Mouse (Mus musculus) embryonic facial prominence, embryonic 13.5 days (tissue): Measurements from ENCODE around the gene Mapkapk3. TPM values are rescaled to one million over a fixed set of nuclear protein-coding genes. Genes with fewer than 3 reads are reported as not detected.
A peak's percentile ranks its signal among the peaks of the same experiment; 100 is the strongest.

ENCODE experiments used
- ATAC-seq: fragments of 200-750 bp; cut with Nextera tagmentation; 2 replicates; pipeline ENCODE4 v1.8.0; 2017; ENCODE audit warnings: low read depth; ENCODE audit not compliant: insufficient number of reproducible peaks, insufficient read depth, low FRiP score, low TSS enrichment
- H3K27ac ChIP-seq: fragments of 300-500 bp; sonication (generic); 2 replicates; pipeline ENCODE4 v1.5.1; 2015; ENCODE audit warnings: moderate library complexity, mild to moderate bottlenecking, inconsistent platforms
- H3K27me3 ChIP-seq: fragments of 300-500 bp; sonication (generic); 2 replicates; pipeline ENCODE4 v1.6.1; 2015; ENCODE audit warnings: mild to moderate bottlenecking, inconsistent platforms
- H3K36me3 ChIP-seq: fragments of 300-500 bp; sonication (generic); 2 replicates; pipeline ENCODE4 v1.6.1; 2015; ENCODE audit warnings: mild to moderate bottlenecking, inconsistent platforms
- H3K4me1 ChIP-seq: fragments of 300-500 bp; sonication (generic); 2 replicates; pipeline ENCODE4 v1.6.1; 2015; ENCODE audit warnings: inconsistent platforms
- H3K4me2 ChIP-seq: fragments of 300-500 bp; sonication (generic); 2 replicates; pipeline ENCODE4 v1.6.1; 2015; ENCODE audit warnings: moderate library complexity, mild to moderate bottlenecking, inconsistent platforms
- H3K4me3 ChIP-seq: fragments of 300-500 bp; sonication (generic); 2 replicates; pipeline ENCODE4 v1.5.1; 2015; ENCODE audit warnings: mild to moderate bottlenecking, inconsistent platforms
- H3K9ac ChIP-seq: fragments of 300-500 bp; sonication (generic); 2 replicates; pipeline ENCODE4 v1.6.1; 2015; ENCODE audit warnings: mild to moderate bottlenecking, inconsistent platforms
- H3K9me3 ChIP-seq: fragments of 300-500 bp; sonication (generic); 2 replicates; pipeline ENCODE4 v1.6.1; 2016; ENCODE audit warnings: inconsistent platforms
- WGBS: fragments of 180-500 bp; shearing (Covaris S2); methylation state at CpG from one replicate; pipeline ENCODE4 v1.1.7; 2015; ENCODE audit warnings: mixed read lengths; 5-methylcytosine and 5-hydroxymethylcytosine counted together
- polyA plus RNA-seq: library from polyadenylated mRNA; unstranded; fragments of >200 nt; fragmentation: Nextera tagmentation; extraction: Ambion mirVana; gene quantifications from 2 replicates; pipeline ENCODE4 v1.2.1, GENCODE M21; 2015

The Mapkapk3 gene
- 7.6 and 10.7 TPM in 2 replicates for polyA plus RNA-seq

DNA sequence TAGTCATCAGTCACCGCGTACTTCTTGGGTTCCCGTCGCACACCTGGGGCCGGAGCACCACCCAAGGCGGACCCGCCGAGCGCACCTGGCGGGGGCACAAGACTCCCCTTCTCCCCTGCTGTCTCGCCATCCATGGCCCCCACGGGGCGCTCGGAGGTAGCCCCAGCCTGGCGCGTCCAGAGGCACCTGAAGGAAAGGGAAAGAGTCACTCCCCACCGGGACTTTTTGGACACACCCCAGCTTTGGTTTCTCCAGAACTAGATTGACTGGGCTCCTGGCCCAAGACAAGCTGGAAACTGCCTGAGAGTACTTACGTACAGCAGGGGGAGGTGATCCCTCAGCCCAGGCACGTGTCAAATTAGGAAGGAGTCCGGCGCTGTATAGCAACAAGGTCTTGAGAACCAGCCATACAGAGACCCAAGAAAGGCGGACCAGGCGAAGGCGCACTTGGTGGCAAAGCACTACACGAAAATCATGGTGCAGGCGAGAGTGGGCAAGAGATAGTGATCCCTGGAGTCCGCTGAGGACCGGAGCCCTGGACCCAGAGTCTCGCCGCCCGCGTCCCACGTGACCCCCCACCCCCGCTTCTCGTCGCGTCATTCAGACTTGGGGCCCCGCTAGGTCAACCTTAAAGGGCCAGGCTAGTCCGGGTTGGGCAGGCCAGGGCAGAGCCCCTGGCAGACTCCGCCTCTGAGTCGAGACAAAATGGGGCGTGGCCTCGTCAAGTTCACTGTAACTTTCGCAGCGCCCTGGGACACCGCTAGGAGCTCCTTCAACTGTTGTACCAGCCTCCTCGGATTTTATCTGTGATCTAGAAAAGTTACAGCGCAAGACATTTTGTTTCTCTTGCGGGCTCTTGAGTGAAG, at the start of gene Mapkapk3:
Gene Mapkapk3 (minus strand): TSS at position 667 of the 866 bp plus-strand sequence.
- Histone ChIP-seq H3K4me2 (peak within 1 kb of the TSS; percentile 93), H3K4me3 (peak within 1 kb of the TSS; percentile 55), H3K36me3 (no peaks in the 10 kb centered on the region), H3K27me3 (peaks cover 10% of the 10 kb centered on the region), H3K9ac (peak within 1 kb of the TSS; percentile 69), H3K27ac (peak within 1 kb of the TSS; percentile 23; the same call in 1 of the 2 replicates), H3K4me1 (peaks cover 14% of the 10 kb centered on the region), H3K9me3 (no peaks in the 10 kb centered on the region)
- 2% methylated on average over 48 of the region's 49 CpGs for WGBS
- ATAC-seq = peak; percentile 67

DNA sequence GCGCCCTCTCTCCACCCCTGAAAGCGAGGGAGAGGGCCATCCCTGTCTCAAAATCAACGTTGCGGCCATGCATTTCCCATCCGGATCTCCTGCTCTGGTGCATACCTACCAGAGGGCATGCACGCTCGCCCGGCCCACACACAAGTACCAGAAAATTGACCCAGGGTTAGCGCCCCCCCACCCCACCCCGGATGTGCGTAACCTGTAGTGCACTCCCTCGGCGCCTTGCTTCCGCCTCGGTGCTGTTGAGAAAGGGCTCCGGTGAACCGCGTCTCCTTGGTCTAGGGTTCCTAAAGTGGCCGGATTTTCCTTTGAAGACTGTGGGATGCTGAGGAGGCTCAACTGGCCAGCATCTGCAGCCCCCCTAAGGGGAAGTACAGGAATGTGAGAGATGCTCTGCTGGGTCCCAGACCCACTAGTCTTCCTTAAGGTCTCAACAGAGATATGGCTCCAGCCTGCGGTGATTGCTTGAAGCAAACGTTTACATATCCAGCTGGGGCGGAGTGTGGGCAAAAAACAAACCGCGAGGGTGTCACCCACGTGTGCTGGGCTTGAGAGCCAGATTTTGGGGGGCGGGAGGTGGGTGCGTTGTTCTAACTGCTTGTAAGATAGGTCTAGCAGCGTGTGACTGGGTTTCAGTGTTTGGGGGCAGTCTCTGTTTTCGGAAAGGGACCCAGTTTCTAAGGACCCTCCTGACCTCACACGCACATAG, 48.7 kb upstream of the Mapkapk3 start, which contains the start of gene Hemk1:
Gene Hemk1 (minus strand): TSS at position 179 of the 712 bp plus-strand sequence.
- Histone ChIP-seq H3K27me3 (peaks cover 10% of the 10 kb centered on the region; the same call in 1 of the 2 replicates), H3K4me3 (peak within 1 kb of the TSS; percentile 62), H3K4me1 (peaks cover 24% of the 10 kb centered on the region), H3K9ac (peak within 1 kb of the TSS; percentile 82), H3K36me3 (no peaks in the 10 kb centered on the region), H3K27ac (peak within 1 kb of the TSS; percentile 48; the same call in 1 of the 2 replicates), H3K9me3 (no peaks in the 10 kb centered on the region), H3K4me2 (peak within 1 kb of the TSS; percentile 80)
- WGBS = 4% methylated on average over 30 of the region's 30 CpGs
- peak; percentile 60; the same call in 1 of the 2 replicates for ATAC-seq

DNA sequence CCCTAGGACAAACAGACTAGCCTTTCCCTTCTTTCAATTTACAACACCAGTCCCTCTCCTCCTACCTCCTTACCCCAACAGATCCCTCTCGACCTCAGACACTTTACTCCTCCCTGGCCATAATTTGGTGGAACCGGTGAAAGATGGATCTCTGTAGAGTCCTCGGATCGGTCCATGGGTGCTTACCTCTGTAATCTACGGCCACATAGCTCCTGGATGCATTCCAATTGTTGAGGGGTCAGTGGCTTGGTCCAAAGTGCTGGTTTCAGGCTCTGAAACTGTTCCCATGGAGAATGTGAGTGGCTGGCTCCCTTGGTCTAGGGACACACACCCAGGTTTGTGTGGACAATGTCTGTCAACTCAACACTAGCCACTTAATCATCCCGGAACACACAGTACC, 46.7 kb upstream of the Mapkapk3 start:
- ATAC-seq = no peak
- Histone ChIP-seq H3K36me3 (peaks cover 16% of the 10 kb centered on the region), H3K27ac (no peak overlapping the region), H3K4me1 (peaks cover 23% of the 10 kb centered on the region), H3K4me2 (no peak overlapping the region), H3K9me3 (no peaks in the 10 kb centered on the region), H3K9ac (no peak overlapping the region), H3K4me3 (no peak overlapping the region), H3K27me3 (0 out of 2 replicates have a peak, but pooled peaks cover 5% of the 10 kb centered on the region)
- WGBS = 89% methylated on average over 6 of the region's 6 CpGs

DNA sequence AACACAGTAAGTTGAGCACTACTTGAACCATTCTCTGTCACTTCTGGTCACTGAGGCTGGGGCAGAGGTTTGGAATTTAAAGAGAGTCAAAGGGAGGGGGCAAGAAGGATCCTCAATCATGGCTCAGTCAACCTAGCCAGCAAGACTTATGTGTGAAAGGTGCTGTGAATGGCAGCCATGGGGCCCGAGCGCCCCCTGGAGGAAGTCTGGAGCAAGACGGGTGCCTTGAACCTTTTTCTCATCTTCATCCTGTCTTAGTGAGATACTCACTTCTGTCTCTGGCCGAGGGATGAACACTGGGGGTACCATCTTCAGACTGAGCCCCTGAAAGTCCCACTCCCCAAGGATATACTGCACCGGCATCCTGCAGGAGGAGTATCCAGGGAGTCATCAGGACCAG, 46.2 kb upstream of the Mapkapk3 start:
- H3K4me1 ChIP-seq = peaks cover 19% of the 10 kb centered on the region
- 12% methylated on average over 5 of the region's 5 CpGs for WGBS
- ATAC-seq = no peak
- no peak overlapping the region for H3K4me2 ChIP-seq
- H3K4me3 ChIP-seq = no peak overlapping the region
- H3K36me3 ChIP-seq = peaks cover 19% of the 10 kb centered on the region
- H3K27me3 ChIP-seq = 0 out of 2 replicates have a peak, but pooled peaks cover under 1% of the 10 kb centered on the region
- no peak overlapping the region for H3K9ac ChIP-seq
- H3K27ac ChIP-seq = no peak overlapping the region
- no peaks in the 10 kb centered on the region for H3K9me3 ChIP-seq

DNA sequence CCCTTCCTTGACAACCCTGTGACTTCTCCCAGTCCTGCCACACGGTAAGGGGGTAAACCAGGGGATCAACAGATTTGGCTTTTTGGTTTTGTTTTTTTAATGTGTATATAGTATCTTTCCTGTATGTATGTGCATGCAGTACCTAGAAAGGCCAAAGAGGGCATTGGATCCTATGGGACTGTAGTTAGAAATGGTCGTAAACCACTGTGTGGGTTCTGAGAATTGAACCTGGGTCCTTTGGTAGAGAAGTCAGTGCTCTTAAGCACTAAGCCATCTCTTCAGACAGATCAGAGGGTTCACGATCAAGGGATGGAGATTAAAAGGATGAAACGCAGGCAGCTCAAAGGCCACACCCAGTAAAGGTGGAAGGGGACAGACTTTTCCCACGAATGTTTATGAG, 45.4 kb upstream of the Mapkapk3 start:
- no peak overlapping the region for H3K4me2 ChIP-seq
- no peak overlapping the region for H3K27ac ChIP-seq
- no peak overlapping the region for H3K4me3 ChIP-seq
- H3K9ac ChIP-seq = no peak overlapping the region
- WGBS = 86% methylated on average over 5 of the region's 5 CpGs
- no peak for ATAC-seq
- no peaks in the 10 kb centered on the region for H3K9me3 ChIP-seq
- peaks cover 17% of the 10 kb centered on the region for H3K4me1 ChIP-seq
- peaks cover 19% of the 10 kb centered on the region for H3K36me3 ChIP-seq
- H3K27me3 ChIP-seq = no peaks in the 10 kb centered on the region

DNA sequence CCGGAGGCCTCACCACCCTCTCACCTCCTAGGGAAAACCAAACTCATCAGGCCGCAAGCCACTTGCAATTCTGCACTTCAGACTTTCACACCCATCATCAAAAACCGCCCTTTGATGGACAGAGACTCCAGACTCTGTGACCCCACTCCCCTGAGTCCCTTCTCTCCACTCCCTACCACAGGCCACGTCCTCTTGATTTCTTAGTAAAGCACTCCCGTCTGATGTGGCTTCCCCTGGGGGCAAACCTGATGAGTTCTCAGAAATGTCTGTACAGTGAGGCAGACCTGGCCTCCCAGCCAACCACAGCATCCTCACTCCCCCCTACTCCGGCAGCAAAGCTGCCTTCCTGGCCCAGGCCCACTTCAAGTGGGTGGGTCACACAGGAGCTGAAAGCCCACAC, 44.7 kb upstream of the Mapkapk3 start:
- H3K4me3 ChIP-seq = no peak overlapping the region
- H3K27me3 ChIP-seq = no peaks in the 10 kb centered on the region
- H3K9ac ChIP-seq = peak overlapping the region; percentile 27; the same call in 1 of the 2 replicates
- H3K36me3 ChIP-seq = peaks cover 19% of the 10 kb centered on the region
- H3K4me1 ChIP-seq = peaks cover 17% of the 10 kb centered on the region
- no peaks in the 10 kb centered on the region for H3K9me3 ChIP-seq
- ATAC-seq = no peak
- no peak overlapping the region for H3K27ac ChIP-seq
- no peak overlapping the region for H3K4me2 ChIP-seq
- 71% methylated on average over 6 of the region's 6 CpGs for WGBS

DNA sequence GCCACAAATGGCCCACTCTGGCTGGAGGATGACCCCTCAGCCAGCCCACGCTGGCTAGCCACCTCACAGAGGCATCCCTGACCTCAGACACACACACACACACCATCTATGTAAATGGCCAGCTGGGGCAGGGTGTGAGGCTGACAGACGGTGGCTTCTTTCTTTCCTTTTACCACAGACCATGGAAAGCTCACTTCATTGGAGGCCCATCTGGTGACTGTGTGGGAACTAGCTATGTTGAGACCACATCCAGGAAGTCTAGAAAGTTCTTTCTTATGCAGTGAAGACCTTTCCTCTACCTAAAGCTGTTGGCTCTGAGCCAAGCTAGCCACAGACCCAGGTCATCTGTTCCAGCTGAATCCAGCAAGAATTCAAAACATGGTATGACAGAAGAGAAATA, 44.0 kb upstream of the Mapkapk3 start:
- Histone ChIP-seq H3K9me3 (no peaks in the 10 kb centered on the region), H3K4me3 (no peak overlapping the region), H3K27ac (no peak overlapping the region), H3K36me3 (peaks cover 19% of the 10 kb centered on the region), H3K4me2 (no peak overlapping the region), H3K27me3 (no peaks in the 10 kb centered on the region), H3K4me1 (peaks cover 12% of the 10 kb centered on the region), H3K9ac (peak overlapping the region; percentile 27; the same call in 1 of the 2 replicates)
- WGBS = 72% methylated on average over 2 of the region's 2 CpGs
- ATAC-seq = no peak

DNA sequence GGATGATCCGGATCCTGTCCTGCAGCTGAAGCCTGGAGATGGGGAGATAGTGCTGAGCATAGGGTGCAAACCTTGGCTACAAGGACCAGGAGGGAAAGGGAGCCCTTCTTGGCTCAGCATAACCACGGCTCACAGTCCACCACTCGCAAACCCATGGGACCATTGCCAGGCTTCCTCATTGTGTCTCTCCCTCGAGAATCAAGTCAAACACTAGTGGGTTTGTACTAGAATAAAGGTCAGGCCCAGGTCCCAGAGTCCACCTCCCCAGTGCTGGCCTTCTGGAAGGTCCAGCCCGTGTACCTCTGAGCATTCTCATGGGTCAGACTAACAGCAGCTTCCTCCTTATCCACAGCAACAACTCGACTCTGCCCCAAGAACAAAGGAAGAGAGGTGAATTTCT, 41.1 kb upstream of the Mapkapk3 start:
- Histone ChIP-seq H3K27me3 (no peaks in the 10 kb centered on the region), H3K36me3 (peaks cover 34% of the 10 kb centered on the region), H3K27ac (no peak overlapping the region), H3K4me1 (no peaks in the 10 kb centered on the region), H3K4me3 (no peak overlapping the region), H3K9me3 (no peaks in the 10 kb centered on the region), H3K9ac (no peak overlapping the region), H3K4me2 (no peak overlapping the region)
- 81% methylated on average over 6 of the region's 6 CpGs for WGBS
- no peak for ATAC-seq

DNA sequence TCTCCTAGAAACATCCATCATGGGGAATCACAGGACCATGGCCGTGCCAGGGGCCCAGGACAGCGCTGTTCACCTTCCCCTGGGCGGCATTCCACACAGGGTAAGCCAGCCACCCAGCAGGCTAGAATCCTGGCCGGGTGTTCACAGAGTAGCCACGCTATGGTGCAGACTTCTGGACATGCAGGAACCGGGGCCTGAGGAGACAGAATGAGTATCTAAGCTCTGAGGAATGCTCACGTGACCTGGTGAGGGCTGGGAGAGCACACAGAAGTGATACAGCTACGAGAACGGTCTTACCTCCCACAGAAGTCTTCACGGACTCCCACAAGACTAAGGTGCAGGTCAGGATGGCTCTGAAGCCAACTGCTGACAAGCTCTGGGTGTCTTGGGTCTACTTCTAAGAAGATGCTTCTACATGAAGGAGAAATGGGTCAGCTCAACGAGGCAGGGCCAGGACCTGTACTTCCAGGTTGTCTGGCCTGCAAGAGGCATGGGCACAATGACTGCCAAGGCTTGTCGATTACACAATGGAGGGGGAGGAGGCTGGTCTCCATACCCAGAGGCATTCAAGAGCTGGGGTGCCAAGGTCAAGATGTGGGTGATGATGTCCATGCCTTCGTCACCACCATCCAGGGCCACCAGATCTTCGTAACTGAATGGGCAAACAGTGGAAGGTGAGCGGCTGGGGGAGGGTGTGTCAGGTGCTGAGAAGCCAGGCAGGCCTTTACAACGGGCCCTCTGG, 38.4 kb upstream of the Mapkapk3 start:
- Histone ChIP-seq H3K4me1 (no peaks in the 10 kb centered on the region), H3K27me3 (no peaks in the 10 kb centered on the region), H3K9ac (0 out of 2 replicates have a peak overlapping the region, but pooled peaks have one; percentile 27), H3K4me3 (no peak overlapping the region), H3K9me3 (no peaks in the 10 kb centered on the region), H3K36me3 (peaks cover 33% of the 10 kb centered on the region), H3K4me2 (no peak overlapping the region), H3K27ac (no peak overlapping the region)
- ATAC-seq = no peak
- 94% methylated on average over 16 of the region's 16 CpGs for WGBS

DNA sequence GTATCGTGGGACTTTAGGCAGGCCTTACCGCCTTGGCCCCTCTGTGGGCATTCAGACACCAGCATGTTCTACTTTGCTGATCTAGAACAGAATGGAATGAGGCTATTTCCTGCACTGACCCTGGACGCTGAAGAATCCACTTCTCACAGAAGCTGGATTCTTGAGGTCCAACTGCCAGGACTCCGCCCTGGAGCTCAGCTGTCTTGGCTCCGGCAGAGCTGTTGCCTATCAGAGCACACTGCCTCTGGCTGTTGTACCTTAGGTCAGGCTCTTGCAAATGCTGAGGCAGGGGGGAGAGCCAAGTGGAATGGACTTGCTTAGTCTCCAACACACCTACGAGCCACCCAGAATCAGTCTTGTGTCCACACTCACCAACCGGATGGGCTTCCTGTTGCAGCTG, 36.2 kb upstream of the Mapkapk3 start:
- Histone ChIP-seq H3K27me3 (no peaks in the 10 kb centered on the region), H3K4me1 (no peaks in the 10 kb centered on the region), H3K9me3 (no peaks in the 10 kb centered on the region), H3K4me2 (no peak overlapping the region), H3K9ac (no peak overlapping the region), H3K27ac (no peak overlapping the region), H3K36me3 (peaks cover 15% of the 10 kb centered on the region), H3K4me3 (no peak overlapping the region)
- no peak for ATAC-seq
- WGBS = 80% methylated on average over 7 of the region's 7 CpGs
